Mouse (Mus musculus) lung, embryonic 14.5 days (tissue): ENCODE measurements around the gene Arglu1. TPM values are rescaled to one million over a fixed set of nuclear protein-coding genes. Genes with fewer than 3 reads are reported as not detected.

ENCODE experiments used
- ATAC-seq: fragments of 200-750 bp; cut with Nextera tagmentation; 2 replicates; pipeline ENCODE4 v1.8.0; 2017; ENCODE audit warnings: mild to moderate bottlenecking, moderate TSS enrichment, moderate library complexity; ENCODE audit not compliant: insufficient read depth
- DNase-seq: peaks from one replicate; pipeline ENCODE4 v3.0.0-alpha.2; 2015
- H3K27ac ChIP-seq: fragments of 300-500 bp; sonication (generic); 2 replicates; pipeline ENCODE4 v1.5.1; 2014; ENCODE audit warnings: low read depth, mild to moderate bottlenecking, moderate library complexity
- H3K27me3 ChIP-seq: fragments of 300-500 bp; sonication (generic); 2 replicates; pipeline ENCODE4 v1.6.1; 2014; ENCODE audit warnings: low read length, control low read depth; ENCODE audit not compliant: insufficient read depth
- H3K36me3 ChIP-seq: fragments of 300-500 bp; sonication (generic); 2 replicates; pipeline ENCODE4 v1.6.1; 2014; ENCODE audit warnings: control low read depth; ENCODE audit not compliant: insufficient read depth
- H3K4me1 ChIP-seq: fragments of 300-500 bp; sonication (generic); 2 replicates; pipeline ENCODE4 v1.6.1; 2014; ENCODE audit warnings: antibody characterized with exemption, control low read depth; ENCODE audit not compliant: insufficient read depth
- H3K4me2 ChIP-seq: fragments of 300-500 bp; sonication (generic); 2 replicates; pipeline ENCODE4 v1.6.1; 2014; ENCODE audit warnings: mild to moderate bottlenecking
- H3K4me3 ChIP-seq: fragments of 300-500 bp; sonication (generic); 2 replicates; pipeline ENCODE4 v1.5.1; 2014; ENCODE audit warnings: low read depth, low read length
- H3K9ac ChIP-seq: fragments of 300-500 bp; sonication (generic); 2 replicates; pipeline ENCODE4 v1.6.1; 2014
- H3K9me3 ChIP-seq: fragments of 300-500 bp; sonication (generic); 2 replicates; pipeline ENCODE4 v1.6.1; 2016; ENCODE audit warnings: low read depth, low read length, control low read depth
- CTCF ChIP-seq: IDR thresholded peaks from 2 replicates; pipeline ENCODE4 v1.5.1; 2016; ENCODE audit warnings: antibody characterized with exemption, low read depth
- WGBS: fragments of 180-500 bp; shearing (Covaris S2); extraction: QIAGEN DNeasy Blood & Tissue Kit; methylation state at CpG from one replicate; pipeline ENCODE4 v1.1.7; 2014; 5-methylcytosine and 5-hydroxymethylcytosine counted together
- polyA plus RNA-seq: library from polyadenylated mRNA; unstranded; fragments of >200 nt; fragmentation: Nextera tagmentation; extraction: Ambion mirVana; gene quantifications from 2 replicates; pipeline ENCODE4 v1.2.1, GENCODE M21; 2014

The Arglu1 gene
- 159 and 164 TPM in 2 replicates for polyA plus RNA-seq

DNA sequence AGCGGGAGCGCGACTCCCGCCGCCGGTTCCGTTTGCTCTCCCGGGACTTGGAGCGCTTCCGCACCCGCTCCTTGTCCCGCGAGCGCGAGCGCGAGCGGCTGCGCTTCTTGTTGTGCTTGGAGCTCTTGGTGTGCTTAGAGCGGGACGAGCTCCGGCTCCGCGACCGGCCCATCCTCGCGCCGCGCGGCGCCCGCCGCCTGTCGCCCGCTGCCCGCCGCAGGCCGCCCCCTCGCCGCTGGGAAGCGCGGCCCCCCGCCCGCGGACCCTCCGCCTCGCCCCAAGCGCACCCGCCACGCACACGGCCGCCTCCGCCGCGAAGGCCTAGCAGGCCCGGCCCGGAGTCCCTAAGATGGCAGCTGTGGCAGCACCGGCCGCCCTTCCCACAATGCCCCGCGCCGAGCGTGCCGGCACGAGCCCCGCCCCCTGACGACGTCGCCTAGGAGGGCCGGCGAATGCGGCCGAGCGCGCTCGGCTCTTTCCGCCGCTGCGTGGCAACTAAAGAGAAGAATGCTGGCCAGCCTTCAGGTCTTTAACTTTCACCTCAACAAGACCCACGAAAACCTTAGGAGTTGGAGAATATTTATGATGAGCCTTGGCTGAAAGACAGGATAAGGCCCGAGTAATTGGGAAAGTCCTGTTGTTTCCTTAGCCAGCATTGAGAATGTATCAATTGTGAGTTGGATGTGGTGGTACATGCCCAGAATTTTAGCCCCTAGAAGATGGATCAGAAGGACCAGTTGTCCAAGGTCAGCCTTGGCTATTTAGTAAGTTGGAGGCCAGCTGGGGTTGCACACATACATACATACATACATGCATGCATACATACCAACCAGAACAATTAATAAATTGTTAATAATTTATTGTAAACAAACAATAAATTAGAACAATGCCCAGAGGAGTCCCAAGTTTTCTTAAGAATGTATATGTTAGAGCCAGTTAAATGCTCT, at the start of gene Arglu1:
Gene Arglu1, minus strand, starts transcription at position 376 of the 947 bp plus-strand sequence.
- Histone ChIP-seq H3K9me3 (no peaks in the 10 kb centered on the region), H3K4me1 (peaks cover 27% of the 10 kb centered on the region), H3K36me3 (0 out of 2 replicates have a peak, but pooled peaks cover 5% of the 10 kb centered on the region), H3K4me3 (peak within 1 kb of the TSS; percentile 94), H3K4me2 (peak within 1 kb of the TSS; percentile 88), H3K9ac (peak within 1 kb of the TSS; percentile 99), H3K27ac (peak within 1 kb of the TSS; percentile 96), H3K27me3 (no peaks in the 10 kb centered on the region)
- under 1% methylated on average over 53 of the region's 81 CpGs for WGBS
- TF ChIP-seq CTCF = no peak
- ATAC-seq (peak; percentile 97), DNase-seq (peak; percentile 99)

DNA sequence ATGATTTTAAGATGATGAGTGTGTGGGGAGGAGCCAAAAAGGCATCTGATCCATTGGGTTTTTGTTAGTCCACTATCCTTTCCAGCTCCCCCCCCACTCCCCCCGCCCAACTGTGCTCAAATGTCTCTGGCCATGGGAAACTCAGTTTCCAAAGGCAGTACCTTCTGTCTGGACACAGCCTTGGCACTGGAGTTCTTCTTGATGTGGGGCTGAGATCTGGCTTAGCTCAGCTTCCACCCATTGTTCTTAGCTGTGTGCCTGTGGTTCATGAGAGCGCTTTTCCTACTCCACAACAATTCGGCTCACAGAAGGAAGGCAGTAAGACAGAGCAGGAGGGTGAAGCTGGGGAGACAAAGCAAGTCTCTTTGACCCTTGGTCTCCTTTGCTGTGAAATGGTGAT, 47.0 kb upstream of the Arglu1 start:
- Histone ChIP-seq H3K9me3 (no peaks in the 10 kb centered on the region), H3K27ac (no peak overlapping the region), H3K9ac (no peak overlapping the region), H3K4me1 (no peaks in the 10 kb centered on the region), H3K27me3 (no peaks in the 10 kb centered on the region), H3K4me3 (no peak overlapping the region), H3K36me3 (no peaks in the 10 kb centered on the region), H3K4me2 (no peak overlapping the region)
- no peak for TF ChIP-seq CTCF
- DNase-seq (no peak), ATAC-seq (no peak)
- 76% methylated on average over 3 of the region's 3 CpGs for WGBS

GRCm38 (mm10) chr8:8736826-8737225, 46.5 kb upstream of the Arglu1 start:
- no peak overlapping the region for H3K9ac ChIP-seq
- no peaks in the 10 kb centered on the region for H3K27me3 ChIP-seq
- DNase-seq = no peak
- no peaks in the 10 kb centered on the region for H3K9me3 ChIP-seq
- no peaks in the 10 kb centered on the region for H3K36me3 ChIP-seq
- ATAC-seq = no peak
- no peak overlapping the region for H3K27ac ChIP-seq
- H3K4me3 ChIP-seq = no peak overlapping the region
- H3K4me1 ChIP-seq = no peaks in the 10 kb centered on the region
- no peak for TF ChIP-seq CTCF
- WGBS = 65% methylated on average over 8 of the region's 8 CpGs
- no peak overlapping the region for H3K4me2 ChIP-seq

DNA sequence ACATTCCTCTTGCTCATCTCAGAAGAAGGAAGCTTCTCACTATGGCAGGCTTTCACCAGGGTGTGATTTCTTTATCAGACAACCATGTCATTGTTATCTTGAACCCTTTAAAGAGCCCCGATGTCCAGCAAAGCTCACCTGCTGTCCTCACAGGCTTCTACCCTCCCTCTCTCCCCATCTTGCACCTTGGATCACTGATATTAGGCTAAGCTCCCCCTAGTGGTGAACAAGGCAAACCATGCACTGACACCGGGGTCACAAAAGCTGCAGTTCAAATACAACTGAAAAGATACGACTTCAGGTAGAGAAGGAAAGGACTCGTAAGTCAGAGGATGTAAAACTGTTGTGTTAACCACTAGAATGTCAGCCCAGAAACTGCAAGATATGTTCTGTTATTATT, 43.5 kb upstream of the Arglu1 start:
- 19% methylated on average over 4 of the region's 4 CpGs for WGBS
- DNase-seq = peak; percentile 63

DNA sequence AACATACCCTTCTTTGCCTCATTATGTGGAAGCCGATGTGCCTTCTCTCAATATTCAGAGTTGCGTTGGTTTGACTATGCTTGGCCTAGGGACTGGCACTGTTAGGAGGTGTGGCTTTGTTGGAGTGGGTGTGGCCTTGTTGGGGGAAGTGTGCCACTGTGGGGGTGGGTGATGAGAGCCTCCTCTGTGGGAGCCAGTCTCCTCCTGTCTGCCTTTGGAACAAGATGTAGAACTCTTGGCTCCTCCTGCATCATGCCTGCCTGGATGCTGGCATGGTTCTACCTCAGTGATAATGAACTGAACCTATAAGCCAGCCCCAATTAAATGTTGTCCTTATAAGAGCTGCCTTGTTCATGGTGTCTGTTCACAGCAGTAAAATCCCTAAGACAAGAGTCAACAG, 38.3 kb upstream of the Arglu1 start:
- Histone ChIP-seq H3K27ac (no peak overlapping the region), H3K9ac (no peak overlapping the region), H3K4me2 (no peak overlapping the region), H3K27me3 (no peaks in the 10 kb centered on the region), H3K36me3 (no peaks in the 10 kb centered on the region), H3K4me3 (no peak overlapping the region), H3K4me1 (no peaks in the 10 kb centered on the region), H3K9me3 (no peaks in the 10 kb centered on the region)
- ATAC-seq (no peak), DNase-seq (no peak)
- WGBS = 94% methylated on average over 2 of the region's 2 CpGs
- TF ChIP-seq CTCF = no peak

More for the DNA sequence above, 43.5 kb upstream of the Arglu1 start:
- no peaks in the 10 kb centered on the region for H3K4me1 ChIP-seq
- no peaks in the 10 kb centered on the region for H3K9me3 ChIP-seq
- H3K9ac ChIP-seq = no peak overlapping the region
- no peak; the same call in 1 of the 2 replicates for ATAC-seq
- H3K4me3 ChIP-seq = no peak overlapping the region
- no peak overlapping the region for H3K4me2 ChIP-seq
- no peaks in the 10 kb centered on the region for H3K36me3 ChIP-seq
- no peak overlapping the region for H3K27ac ChIP-seq
- H3K27me3 ChIP-seq = no peaks in the 10 kb centered on the region
- TF ChIP-seq CTCF = peak; percentile 76

DNA sequence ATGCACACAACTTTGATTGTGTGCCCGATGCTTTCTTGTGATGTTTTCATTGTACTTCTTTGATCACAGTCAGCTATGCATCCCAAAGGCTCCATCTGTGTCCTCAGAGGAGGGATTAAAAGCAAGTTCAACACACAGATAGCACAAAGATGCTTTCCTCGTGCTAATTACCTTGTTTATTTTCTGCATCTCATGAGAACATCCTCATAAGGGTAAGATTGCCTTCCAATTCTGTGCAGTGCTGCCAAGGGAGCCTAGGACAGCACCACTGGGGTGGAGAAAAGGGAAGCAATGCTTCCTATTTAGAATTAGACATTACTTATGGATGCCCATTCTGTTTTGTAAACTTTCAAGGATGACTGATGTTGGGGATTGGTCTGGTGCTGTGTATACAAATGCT, 36.2 kb upstream of the Arglu1 start:
- Histone ChIP-seq H3K27ac (no peak overlapping the region), H3K27me3 (no peaks in the 10 kb centered on the region), H3K9me3 (no peaks in the 10 kb centered on the region), H3K9ac (no peak overlapping the region), H3K4me2 (no peak overlapping the region), H3K4me1 (no peaks in the 10 kb centered on the region), H3K4me3 (no peak overlapping the region), H3K36me3 (no peaks in the 10 kb centered on the region)
- TF ChIP-seq CTCF = no peak
- WGBS = 63% methylated on average over 2 of the region's 2 CpGs
- no peak for DNase-seq
- no peak for ATAC-seq

GRCm38 (mm10) chr8:8704813-8705212, 14.5 kb upstream of the Arglu1 start:
- no peak for TF ChIP-seq CTCF

More at GRCm38 (mm10) chr8:8704813-8705212, 14.5 kb upstream of the Arglu1 start:
- Histone ChIP-seq H3K9me3 (no peaks in the 10 kb centered on the region), H3K27me3 (no peaks in the 10 kb centered on the region), H3K27ac (no peak overlapping the region), H3K4me3 (no peak overlapping the region), H3K9ac (no peak overlapping the region), H3K4me1 (no peaks in the 10 kb centered on the region), H3K36me3 (no peaks in the 10 kb centered on the region), H3K4me2 (no peak overlapping the region)
- peak; percentile 9 for DNase-seq
- WGBS = 60% methylated on average over 9 of the region's 9 CpGs
- ATAC-seq = no peak
